Mouse (Mus musculus): ENCODE results near the gene Prdm11.

GRCm38 (mm10) chr2:93079394-93079793 is 33.4 kb upstream of the Prdm11 start:
- no peak for TF ChIP-seq POLR2A (IDR thresholded peaks at IDR 0.05; ENCODE audit: low read depth, low read length)
- no peak for TF ChIP-seq CTCF (IDR thresholded peaks at IDR 0.05; ENCODE audit: extremely low read depth, insufficient read depth, insufficient read length, insufficient replicate concordance)
